Mouse (Mus musculus) erythroblast, embryonic 14.5 days (primary cell): ENCODE results near the gene Klf11. TPM values are rescaled to one million over a fixed set of nuclear protein-coding genes. Genes with fewer than 3 reads are reported as not detected.
"Not testable (repeated sequence)": the region's sequence is repeated elsewhere in the genome, so short reads cannot be mapped to it uniquely, and the experiment has no call there.

Experiments used
- H3K27me3 ChIP-seq: 2 replicates; pipeline ENCODE4 v1.6.1; 2012; ENCODE audit warnings: inconsistent platforms; ENCODE audit not compliant: control insufficient read depth
- H3K36me3 ChIP-seq: 2 replicates; pipeline ENCODE4 v1.6.1; 2012; ENCODE audit warnings: mild to moderate bottlenecking, inconsistent platforms; ENCODE audit not compliant: control insufficient read depth
- H3K4me1 ChIP-seq: 2 replicates; pipeline ENCODE4 v1.6.1; 2012; ENCODE audit warnings: inconsistent platforms; ENCODE audit not compliant: control insufficient read depth
- H3K4me3 ChIP-seq: replicated peaks from 2 replicates; pipeline ENCODE3; 2012; ENCODE audit warnings: moderate library complexity, mild to moderate bottlenecking, inconsistent platforms
- H3K9me3 ChIP-seq: 2 replicates; pipeline ENCODE4 v1.6.1; 2012; ENCODE audit warnings: low read length, inconsistent platforms, mixed read lengths; ENCODE audit not compliant: control insufficient read depth
- GATA1 ChIP-seq: IDR thresholded peaks from 2 replicates; pipeline ENCODE4 v1.6.1; 2012; ENCODE audit warnings: low read length, inconsistent platforms, mixed read lengths
- TAL1 ChIP-seq: IDR thresholded peaks from 3 replicates; pipeline ENCODE4 v1.6.1; 2012; ENCODE audit warnings: low read length, inconsistent platforms, mixed read lengths
- polyA plus RNA-seq: library from polyadenylated mRNA; stranded (reverse); fragments of >175 nt; gene quantifications from 2 replicates; pipeline ENCODE4 v1.2.3, GENCODE M21; 2012

Klf11 gene
- polyA plus RNA-seq, 1 experiment = 13.7 TPM

GRCm38 (mm10) chr12:24696500-24697483, 45.7 kb downstream of the Klf11 start:
- Histone ChIP-seq H3K4me3 (no peak overlapping the region), H3K36me3 (no peaks in the 10 kb centered on the region), H3K4me1 (peaks cover 10% of the 10 kb centered on the region), H3K9me3 (no peaks in the 10 kb centered on the region), H3K27me3 (peaks cover 13% of the 10 kb centered on the region)
- TF ChIP-seq TAL1 (no peak), GATA1 (no peak)

- Histone ChIP-seq H3K4me1 (peaks cover 17% of the 10 kb centered on the region), H3K9me3 (no peaks in the 10 kb centered on the region), H3K27me3 (peaks cover 13% of the 10 kb centered on the region), H3K36me3 (peaks cover 3% of the 10 kb centered on the region), H3K4me3 (no peak overlapping the region)
- TF ChIP-seq GATA1 = no peak
- TF ChIP-seq TAL1 = no peak
Measured at GRCm38 (mm10) chr12:24697484-24698204, 46.6 kb downstream of the Klf11 start.

- Histone ChIP-seq H3K27me3 (peaks cover 13% of the 10 kb centered on the region), H3K4me3 (no peak overlapping the region), H3K9me3 (no peaks in the 10 kb centered on the region), H3K4me1 (peaks cover 26% of the 10 kb centered on the region), H3K36me3 (peaks cover 12% of the 10 kb centered on the region)
- no peak for TF ChIP-seq GATA1
- TF ChIP-seq TAL1 = no peak
Measured at GRCm38 (mm10) chr12:24698514-24698913, 47.4 kb downstream of the Klf11 start.

- Histone ChIP-seq H3K27me3 (peaks cover 13% of the 10 kb centered on the region), H3K9me3 (no peaks in the 10 kb centered on the region), H3K36me3 (peaks cover 22% of the 10 kb centered on the region), H3K4me3 (no peak overlapping the region), H3K4me1 (peaks cover 36% of the 10 kb centered on the region)
- no peak for TF ChIP-seq GATA1
- TF ChIP-seq TAL1 = no peak
Measured at GRCm38 (mm10) chr12:24699578-24699977, 48.5 kb downstream of the Klf11 start.

- not testable (repeated sequence) for H3K9me3 ChIP-seq, H3K4me3 ChIP-seq, H3K27me3 ChIP-seq
- Histone ChIP-seq H3K4me1 (peaks cover 56% of the 10 kb centered on the region), H3K36me3 (peaks cover 34% of the 10 kb centered on the region)
Measured at GRCm38 (mm10) chr12:24701621-24702020, 50.5 kb downstream of the Klf11 start.

- Histone ChIP-seq H3K4me1 (peaks cover 54% of the 10 kb centered on the region), H3K9me3 (no peaks in the 10 kb centered on the region), H3K27me3 (peaks cover 4% of the 10 kb centered on the region; the same call in 1 of the 2 replicates), H3K36me3 (peaks cover 34% of the 10 kb centered on the region), H3K4me3 (peak overlapping the region; percentile 15)
- TF ChIP-seq TAL1 (peak; percentile 64), GATA1 (peak; percentile 74)
Measured at GRCm38 (mm10) chr12:24703013-24703412, 51.9 kb downstream of the Klf11 start.

- Histone ChIP-seq H3K9me3 (no peaks in the 10 kb centered on the region), H3K36me3 (peaks cover 60% of the 10 kb centered on the region), H3K4me1 (peaks cover 66% of the 10 kb centered on the region), H3K27me3 (no peaks in the 10 kb centered on the region), H3K4me3 (peak overlapping the region; percentile 100)
- TF ChIP-seq GATA1 = no peak
- no peak for TF ChIP-seq TAL1
Measured at GRCm38 (mm10) chr12:24705502-24706263, 54.6 kb downstream of the Klf11 start.

- Histone ChIP-seq H3K36me3 (peaks cover 73% of the 10 kb centered on the region), H3K4me3 (peak overlapping the region; percentile 100), H3K27me3 (no peaks in the 10 kb centered on the region), H3K4me1 (peaks cover 72% of the 10 kb centered on the region), H3K9me3 (no peaks in the 10 kb centered on the region)
- TF ChIP-seq GATA1 (no peak), TAL1 (no peak)
Measured at GRCm38 (mm10) chr12:24706764-24707479, 55.8 kb downstream of the Klf11 start.
